Comparison of ENCODE assay signal across 8 mouse cellular contexts in genomic region chr7:105810877-105811489, GRCm38 (mm10). TPM values are rescaled to one million over a fixed set of nuclear protein-coding genes. Genes with fewer than 3 reads are reported as not detected.
DNase-seq lines count a peak whose midpoint lies in the region; ATAC-seq lines count a peak whose summit lies in the region.

Gene Mrpl17 (minus strand): TSS chr7:105811099.

- H3K4me1 ChIP-seq in hindbrain, embryonic 11.5 days (replicated peaks; ENCODE audit: control insufficient read depth, insufficient read depth, low read length) = no peaks in the 10 kb centered on the region

- H3K27ac ChIP-seq in hindbrain, embryonic 11.5 days (ENCODE audit: low read depth, low read length) = peak within 1 kb of the TSS; percentile 72

- H3K9me3 ChIP-seq in hindbrain, embryonic 11.5 days (ENCODE audit: control insufficient read depth, low read length) = no peaks in the 10 kb centered on the region

- H3K4me3 ChIP-seq in hindbrain, embryonic 11.5 days (ENCODE audit: low read depth, low read length) = peak within 1 kb of the TSS; percentile 81

- H3K36me3 ChIP-seq in hindbrain, embryonic 11.5 days (ENCODE audit: control insufficient read depth, insufficient read depth, low read length) = no peaks in the 10 kb centered on the region

- peak; percentile 99 for DNase-seq in Muller cell, postnatal 12 days (ENCODE audit: inconsistent ontology term)
- peak; percentile 100 for DNase-seq in cerebellum, adult 9-11 months
- peak; percentile 99 to 100 for DNase-seq in frontal cortex, adult 2 months (ENCODE audit: extremely low spot score in 1 of 2, low spot score in 1 of 2)
- peak; percentile 100 for DNase-seq in hindbrain, embryonic 11.5 days (ENCODE audit: low spot score)
- peak; percentile 100 for DNase-seq in layer of hippocampus, postnatal 10 days (ENCODE audit: low spot score in 2 of 2)
- DNase-seq in lung, postnatal 10 days = peak; percentile 99
- DNase-seq in ovary, postnatal 36 days (ENCODE audit: low spot score) = peak; percentile 100
- DNase-seq in thymus, postnatal 25 days = peak; percentile 100

- ATAC-seq in hindbrain, embryonic 11.5 days (ENCODE audit: low FRiP score) = peak; percentile 99

- no peaks in the 10 kb centered on the region for H3K27me3 ChIP-seq in hindbrain, embryonic 11.5 days (ENCODE audit: control insufficient read depth, insufficient read depth, low read length)

- H3K9ac ChIP-seq in hindbrain, embryonic 11.5 days (ENCODE audit: low read depth, low read length) = peak within 1 kb of the TSS; percentile 90

- peak within 1 kb of the TSS; percentile 80 for H3K4me2 ChIP-seq in hindbrain, embryonic 11.5 days (replicated peaks; ENCODE audit: low read depth, low read length)

- under 1% methylated on average over 47 of the region's 52 CpGs for WGBS in hindbrain, embryonic 11.5 days

RNA-seq across cellular contexts. Expression of gene Mrpl17, which starts in this region (rescaled TPM):
- 138 and 139 TPM in 2 replicates for polyA plus RNA-seq in frontal cortex, adult 2 months (2012; rRNA removed)
- 274 and 290 TPM in 2 replicates for polyA plus RNA-seq in hindbrain, embryonic 11.5 days (2014; fragmentation: Nextera tagmentation; extraction: Ambion mirVana)
- total RNA-seq in layer of hippocampus, postnatal 10 days (2021) = 100 to 1,000 TPM; 107 to 112 TPM

Comparison
In these comparisons a context has a peak if more than half of its experiments do, and no peak if none do; other contexts are left out.
1. Peak in every context shown above with its lines: DNase-seq, ATAC-seq, H3K4me3 ChIP-seq and H3K27ac ChIP-seq.